Mouse (Mus musculus) midbrain, embryonic 15.5 days (tissue): ENCODE data around the gene Gm16867. TPM values are rescaled to one million over a fixed set of nuclear protein-coding genes. Genes with fewer than 3 reads are reported as not detected.
"Not testable (repeated sequence)": the region's sequence is repeated elsewhere in the genome, so short reads cannot be mapped to it uniquely, and the experiment has no call there.

Experiments used
- ATAC-seq: fragments of 200-750 bp; cut with Nextera tagmentation; replicated peaks from 2 replicates; pipeline ENCODE4 v1.8.0; 2017; ENCODE audit warnings: moderate TSS enrichment
- H3K27ac ChIP-seq: fragments of 300-500 bp; sonication (generic); 2 replicates; pipeline ENCODE4 v1.5.1; 2015; ENCODE audit warnings: mild to moderate bottlenecking, inconsistent platforms
- H3K27me3 ChIP-seq: fragments of 300-500 bp; sonication (generic); replicated peaks from 2 replicates; pipeline ENCODE4 v1.6.1; 2015; ENCODE audit warnings: inconsistent platforms
- H3K36me3 ChIP-seq: fragments of 300-500 bp; sonication (generic); replicated peaks from 2 replicates; pipeline ENCODE4 v1.6.1; 2015; ENCODE audit warnings: inconsistent platforms
- H3K4me1 ChIP-seq: fragments of 300-500 bp; sonication (generic); 2 replicates; pipeline ENCODE4 v1.6.1; 2015; ENCODE audit warnings: inconsistent platforms
- H3K4me2 ChIP-seq: fragments of 300-500 bp; sonication (generic); 2 replicates; pipeline ENCODE4 v1.6.1; 2015; ENCODE audit warnings: inconsistent platforms, mild to moderate bottlenecking, moderate library complexity
- H3K4me3 ChIP-seq: fragments of 300-500 bp; sonication (generic); 2 replicates; pipeline ENCODE4 v1.5.1; 2015; ENCODE audit warnings: mild to moderate bottlenecking, inconsistent platforms
- H3K9ac ChIP-seq: fragments of 300-500 bp; sonication (generic); 2 replicates; pipeline ENCODE4 v1.6.1; 2015; ENCODE audit warnings: mild to moderate bottlenecking, inconsistent platforms
- H3K9me3 ChIP-seq: fragments of 300-500 bp; sonication (generic); 2 replicates; pipeline ENCODE4 v1.6.1; 2016; ENCODE audit warnings: inconsistent platforms
- WGBS: fragments of 180-500 bp; shearing (Covaris S2); methylation state at CpG from one replicate; pipeline ENCODE4 v1.1.7; 2015; ENCODE audit warnings: mixed read lengths; 5-methylcytosine and 5-hydroxymethylcytosine counted together
- polyA plus RNA-seq: library from polyadenylated mRNA; unstranded; fragments of >200 nt; fragmentation: Nextera tagmentation; extraction: Ambion mirVana; gene quantifications from 2 replicates; pipeline ENCODE4 v1.2.1, GENCODE M21; 2015

Gene Gm16867
- not detected in 2 replicates for polyA plus RNA-seq

GRCm38 (mm10) chr14:69503174-69503573 lies at the start of gene Gm16867:
Gene Gm16867 (minus strand): TSS chr14:69503362.
- not testable (repeated sequence) for H3K4me3 ChIP-seq, H3K36me3 ChIP-seq, H3K27me3 ChIP-seq, H3K4me1 ChIP-seq, H3K9me3 ChIP-seq, H3K27ac ChIP-seq, H3K9ac ChIP-seq, H3K4me2 ChIP-seq
- ATAC-seq: peak; percentile 99
- no CpG with 5 or more reads among the region's 29 CpGs for WGBS

GRCm38 (mm10) chr14:69547310-69547709 lies 44.1 kb upstream of the Gm16867 start:
- not testable (repeated sequence) for H3K4me3 ChIP-seq, H3K9me3 ChIP-seq, H3K4me1 ChIP-seq, ATAC-seq, H3K9ac ChIP-seq, H3K36me3 ChIP-seq, H3K27ac ChIP-seq, H3K4me2 ChIP-seq, H3K27me3 ChIP-seq
- no CpG with 5 or more reads among the region's 4 CpGs for WGBS

GRCm38 (mm10) chr14:69545052-69545451 lies 41.9 kb upstream of the Gm16867 start:
- H3K27ac ChIP-seq, H3K9ac ChIP-seq, H3K4me1 ChIP-seq, ATAC-seq, H3K36me3 ChIP-seq, H3K27me3 ChIP-seq, H3K4me2 ChIP-seq, H3K4me3 ChIP-seq, H3K9me3 ChIP-seq: not testable (repeated sequence)
- no CpG with 5 or more reads among the region's 2 CpGs for WGBS

GRCm38 (mm10) chr14:69544033-69544432 lies 40.9 kb upstream of the Gm16867 start:
- no CpG with 5 or more reads among the region's 7 CpGs for WGBS
- H3K9ac ChIP-seq, H3K9me3 ChIP-seq, H3K4me3 ChIP-seq, H3K4me1 ChIP-seq, H3K36me3 ChIP-seq, H3K27me3 ChIP-seq, ATAC-seq, H3K4me2 ChIP-seq, H3K27ac ChIP-seq: not testable (repeated sequence)

- ATAC-seq, H3K4me2 ChIP-seq, H3K27ac ChIP-seq, H3K27me3 ChIP-seq, H3K4me3 ChIP-seq, H3K9ac ChIP-seq, H3K36me3 ChIP-seq, H3K9me3 ChIP-seq, H3K4me1 ChIP-seq: not testable (repeated sequence)
- WGBS: no CpG with 5 or more reads among the region's 7 CpGs
Observed at GRCm38 (mm10) chr14:69542695-69543094, 39.5 kb upstream of the Gm16867 start.

GRCm38 (mm10) chr14:69540113-69540512 lies 37.0 kb upstream of the Gm16867 start:
- no CpG with 5 or more reads among the region's 5 CpGs for WGBS
- H3K36me3 ChIP-seq, H3K9me3 ChIP-seq, H3K4me2 ChIP-seq, H3K27me3 ChIP-seq, ATAC-seq, H3K9ac ChIP-seq, H3K4me3 ChIP-seq, H3K4me1 ChIP-seq, H3K27ac ChIP-seq: not testable (repeated sequence)

GRCm38 (mm10) chr14:69536539-69536938 lies 33.4 kb upstream of the Gm16867 start:
- H3K36me3 ChIP-seq, H3K27ac ChIP-seq, H3K4me1 ChIP-seq, H3K4me2 ChIP-seq, ATAC-seq, H3K9ac ChIP-seq, H3K27me3 ChIP-seq, H3K9me3 ChIP-seq, H3K4me3 ChIP-seq: not testable (repeated sequence)
- WGBS: no CpG with 5 or more reads among the region's 7 CpGs

- not testable (repeated sequence) for H3K27me3 ChIP-seq, H3K27ac ChIP-seq, H3K4me3 ChIP-seq, H3K36me3 ChIP-seq, H3K9ac ChIP-seq, H3K9me3 ChIP-seq, ATAC-seq, H3K4me1 ChIP-seq, H3K4me2 ChIP-seq
- no CpG with 5 or more reads among the region's 1 CpGs for WGBS
Observed at GRCm38 (mm10) chr14:69526202-69526601, 23.0 kb upstream of the Gm16867 start.

- not testable (repeated sequence) for H3K9me3 ChIP-seq, H3K9ac ChIP-seq, H3K4me3 ChIP-seq, H3K27ac ChIP-seq, H3K27me3 ChIP-seq, H3K4me2 ChIP-seq, H3K4me1 ChIP-seq, ATAC-seq, H3K36me3 ChIP-seq
- WGBS: no CpG with 5 or more reads among the region's 1 CpGs
Observed at GRCm38 (mm10) chr14:69523001-69523400, 19.8 kb upstream of the Gm16867 start.

- not testable (repeated sequence) for H3K36me3 ChIP-seq, H3K4me1 ChIP-seq, H3K4me3 ChIP-seq, H3K9ac ChIP-seq, H3K27me3 ChIP-seq, H3K4me2 ChIP-seq, H3K9me3 ChIP-seq, H3K27ac ChIP-seq, ATAC-seq
- no CpG with 5 or more reads among the region's 2 CpGs for WGBS
Observed at GRCm38 (mm10) chr14:69520810-69521209, 17.6 kb upstream of the Gm16867 start.

- not testable (repeated sequence) for H3K9me3 ChIP-seq, H3K9ac ChIP-seq, ATAC-seq, H3K36me3 ChIP-seq, H3K4me1 ChIP-seq, H3K27ac ChIP-seq, H3K4me2 ChIP-seq, H3K4me3 ChIP-seq, H3K27me3 ChIP-seq
- WGBS: no CpG with 5 or more reads among the region's 2 CpGs
Observed at GRCm38 (mm10) chr14:69512449-69512848, 9.3 kb upstream of the Gm16867 start, which contains the start of gene Gm27179. Gene Gm27179 (minus strand): TSS chr14:69512549.

GRCm38 (mm10) chr14:69507000-69507399 lies 3.8 kb upstream of the Gm16867 start:
- not testable (repeated sequence) for H3K27me3 ChIP-seq, H3K9me3 ChIP-seq, H3K9ac ChIP-seq, ATAC-seq, H3K4me1 ChIP-seq, H3K4me3 ChIP-seq, H3K27ac ChIP-seq, H3K4me2 ChIP-seq, H3K36me3 ChIP-seq
- WGBS: no CpG with 5 or more reads among the region's 1 CpGs

GRCm38 (mm10) chr14:69502440-69503150 lies 567 bp downstream of the Gm16867 start:
- H3K4me1 ChIP-seq, H3K4me3 ChIP-seq, H3K4me2 ChIP-seq, H3K27me3 ChIP-seq, H3K27ac ChIP-seq, H3K9me3 ChIP-seq, H3K36me3 ChIP-seq, H3K9ac ChIP-seq: not testable (repeated sequence)
- WGBS: no CpG with 5 or more reads among the region's 73 CpGs
- peak; percentile 82 for ATAC-seq
